Mouse (Mus musculus): ENCODE results near the gene 1700020D05Rik. TPM values are rescaled to one million over a fixed set of nuclear protein-coding genes. Genes with fewer than 3 reads are reported as not detected.

1700020D05Rik gene
- polyA plus RNA-seq, 2 experiments: 0.81 TPM; not detected in 1

DNA sequence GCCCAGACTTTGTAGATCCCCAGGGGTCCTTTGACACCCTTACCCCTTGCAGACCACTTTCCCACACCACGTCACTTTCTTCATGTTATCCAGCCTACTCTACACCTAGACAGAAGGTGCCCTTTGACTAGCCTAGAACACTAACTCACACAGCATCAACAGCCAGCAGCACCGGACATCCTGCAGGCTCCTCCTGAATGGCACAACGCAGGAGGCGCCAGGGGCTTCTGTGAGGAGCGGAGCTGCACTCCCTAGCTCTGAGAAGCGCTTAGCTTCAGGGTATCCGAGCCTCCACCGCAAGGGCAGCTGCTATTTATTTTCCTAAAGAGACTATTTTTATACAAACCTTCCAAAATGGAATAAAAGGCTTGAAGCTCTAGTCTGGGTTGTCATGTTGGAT, 48.0 kb downstream of the 1700020D05Rik start:
- Histone ChIP-seq H3K27ac (no peak overlapping the region), H3K4me3 (ENCODE audit: insufficient read depth in 1 of 2, low read depth in 2 of 2, low read length in 2 of 2) (no peak overlapping the region), H3K36me3 (replicated peaks; ENCODE audit: control insufficient read depth, insufficient read depth, low read depth) (no peaks in the 10 kb centered on the region), H3K27me3 (ENCODE audit: control insufficient read depth, insufficient read depth, low read length) (no peaks in the 10 kb centered on the region), H3K9me3 (ENCODE audit: control insufficient read depth, low read length) (no peaks in the 10 kb centered on the region), H3K9ac (replicated peaks) (no peak overlapping the region), H3K4me2 (ENCODE audit: low read depth) (peak overlapping the region; percentile 77), H3K4me1 (replicated peaks; ENCODE audit: control insufficient read depth in 2 of 2, insufficient read depth in 2 of 2, low read length in 1 of 2) (peaks cover 14 to 19% of the 10 kb centered on the region in 2 experiments)
- WGBS (ENCODE audit: insufficient replicate concordance): 61% methylated on average over 8 of the region's 8 CpGs
- ATAC-seq (ENCODE audit: insufficient read depth) (no peak), DNase-seq (ENCODE audit: low read depth in 3 of 3, low spot score in 3 of 3) (no peak)
- no peak for TF ChIP-seq EP300 (IDR thresholded peaks at IDR 0.05; ENCODE audit: low read depth)
- no peak for TF ChIP-seq CTCF (IDR thresholded peaks at IDR 0.05; ENCODE audit: low read depth)

DNA sequence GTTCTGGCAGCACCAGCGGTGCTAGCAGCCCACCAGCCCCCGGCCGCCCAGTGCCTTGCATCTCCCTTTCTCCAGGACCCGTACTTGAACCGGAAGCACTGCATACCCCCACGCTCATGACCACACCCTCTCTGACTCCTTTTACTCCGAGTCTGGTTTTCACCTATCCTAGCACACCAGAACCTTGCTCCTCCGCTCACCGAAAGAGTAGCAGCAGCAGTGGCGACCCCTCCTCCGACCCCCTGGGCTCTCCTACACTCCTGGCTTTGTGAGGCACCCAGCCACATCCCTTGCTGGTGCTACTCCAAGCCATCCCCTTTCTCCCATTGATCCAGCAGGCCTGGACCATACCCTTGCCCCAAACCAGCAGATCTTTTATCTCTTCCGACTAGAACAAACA, 48.5 kb downstream of the 1700020D05Rik start:
- Histone ChIP-seq H3K4me2 (ENCODE audit: low read depth) (no peak overlapping the region; the same call in 1 of the 2 replicates), H3K27me3 (ENCODE audit: control insufficient read depth, insufficient read depth, low read length) (peaks cover 4% of the 10 kb centered on the region; the same call in 1 of the 2 replicates), H3K9ac (replicated peaks) (no peak overlapping the region), H3K9me3 (ENCODE audit: control insufficient read depth, low read length) (no peaks in the 10 kb centered on the region), H3K27ac (no peak overlapping the region), H3K4me3 (ENCODE audit: insufficient read depth in 1 of 2, low read depth in 2 of 2, low read length in 2 of 2) (no peak overlapping the region), H3K36me3 (replicated peaks; ENCODE audit: control insufficient read depth, insufficient read depth, low read depth) (no peaks in the 10 kb centered on the region), H3K4me1 (replicated peaks; ENCODE audit: control insufficient read depth in 2 of 2, insufficient read depth in 2 of 2, low read length in 1 of 2) (peaks cover 12 to 19% of the 10 kb centered on the region in 2 experiments)
- 81% methylated on average over 12 of the region's 12 CpGs for WGBS (ENCODE audit: insufficient replicate concordance)
- TF ChIP-seq CTCF (IDR thresholded peaks at IDR 0.05; ENCODE audit: low read depth): no peak
- TF ChIP-seq EP300 (IDR thresholded peaks at IDR 0.05; ENCODE audit: low read depth): no peak
- no peak for ATAC-seq (ENCODE audit: insufficient read depth)
- no peak for DNase-seq (ENCODE audit: low read depth in 3 of 3, low spot score in 3 of 3)

Other genes with a start within 250 kb of the 1700020D05Rik start
Only the 30 nearest of the 31 such genes appear.
- 8.3 and 10.5 TPM in 2 replicates for gene Pacs1, start 230.7 kb downstream of the 1700020D05Rik start, polyA plus RNA-seq (2012; rRNA removed)
- gene Pacs1, start 230.7 kb downstream of the 1700020D05Rik start, polyA plus RNA-seq (2014; fragmentation: Nextera tagmentation; extraction: Ambion mirVana): 8.2 and 9.9 TPM in 2 replicates
- 45.0 and 52.5 TPM in 2 replicates for gene Sf3b2, start 208.3 kb downstream of the 1700020D05Rik start, polyA plus RNA-seq (2012; rRNA removed)
- 98.4 and 116 TPM in 2 replicates for gene Sf3b2, start 208.3 kb downstream of the 1700020D05Rik start, polyA plus RNA-seq (2014; fragmentation: Nextera tagmentation; extraction: Ambion mirVana)
- gene Gal3st3, start 205.5 kb downstream of the 1700020D05Rik start, polyA plus RNA-seq (2012; rRNA removed): 0.03 and 0.08 TPM in 2 replicates
- 0.04 TPM in 1 of 2 replicates, not detected in the other for gene Gal3st3, start 205.5 kb downstream of the 1700020D05Rik start, polyA plus RNA-seq (2014; fragmentation: Nextera tagmentation; extraction: Ambion mirVana)
- not detected in 2 replicates for gene Catsper1, start 168.0 kb downstream of the 1700020D05Rik start, polyA plus RNA-seq (2012; rRNA removed)
- gene Catsper1, start 168.0 kb downstream of the 1700020D05Rik start, polyA plus RNA-seq (2014; fragmentation: Nextera tagmentation; extraction: Ambion mirVana): not detected in 2 replicates
- 0.01 and 0.06 TPM in 2 replicates for gene Cst6, start 154.2 kb downstream of the 1700020D05Rik start, polyA plus RNA-seq (2012; rRNA removed)
- 0.43 TPM in 1 of 2 replicates, not detected in the other for gene Cst6, start 154.2 kb downstream of the 1700020D05Rik start, polyA plus RNA-seq (2014; fragmentation: Nextera tagmentation; extraction: Ambion mirVana)
- 18.4 and 22.0 TPM in 2 replicates for gene Eif1ad, start 137.0 kb downstream of the 1700020D05Rik start, polyA plus RNA-seq (2012; rRNA removed)
- 22.9 and 24.3 TPM in 2 replicates for gene Eif1ad, start 137.0 kb downstream of the 1700020D05Rik start, polyA plus RNA-seq (2014; fragmentation: Nextera tagmentation; extraction: Ambion mirVana)
- 116 and 125 TPM in 2 replicates for gene Banf1, start 136.6 kb downstream of the 1700020D05Rik start, polyA plus RNA-seq (2012; rRNA removed)
- gene Banf1, start 136.6 kb downstream of the 1700020D05Rik start, polyA plus RNA-seq (2014; fragmentation: Nextera tagmentation; extraction: Ambion mirVana): 263 and 278 TPM in 2 replicates
- gene Sart1, start 115.1 kb downstream of the 1700020D05Rik start, polyA plus RNA-seq (2012; rRNA removed): 13.1 and 21.7 TPM in 2 replicates
- 24.1 and 26.6 TPM in 2 replicates for gene Sart1, start 115.1 kb downstream of the 1700020D05Rik start, polyA plus RNA-seq (2014; fragmentation: Nextera tagmentation; extraction: Ambion mirVana)
- gene Tsga10ip, start 101.3 kb downstream of the 1700020D05Rik start, polyA plus RNA-seq (2012; rRNA removed): not detected in 2 replicates
- 0.09 TPM in 1 of 2 replicates, not detected in the other for gene Tsga10ip, start 101.3 kb downstream of the 1700020D05Rik start, polyA plus RNA-seq (2014; fragmentation: Nextera tagmentation; extraction: Ambion mirVana)
- 38.6 and 64.0 TPM in 2 replicates for gene Drap1, start 78.8 kb downstream of the 1700020D05Rik start, polyA plus RNA-seq (2012; rRNA removed)
- 58.5 and 58.9 TPM in 2 replicates for gene Drap1, start 78.8 kb downstream of the 1700020D05Rik start, polyA plus RNA-seq (2014; fragmentation: Nextera tagmentation; extraction: Ambion mirVana)
- 16.7 and 19.9 TPM in 2 replicates for gene AI837181, start 78.6 kb downstream of the 1700020D05Rik start, polyA plus RNA-seq (2012; rRNA removed)
- gene AI837181, start 78.6 kb downstream of the 1700020D05Rik start, polyA plus RNA-seq (2014; fragmentation: Nextera tagmentation; extraction: Ambion mirVana): 10.7 and 11.9 TPM in 2 replicates
- 0.02 TPM in 1 of 2 replicates, not detected in the other for gene Fosl1, start 56.2 kb downstream of the 1700020D05Rik start, polyA plus RNA-seq (2012; rRNA removed)
- gene Fosl1, start 56.2 kb downstream of the 1700020D05Rik start, polyA plus RNA-seq (2014; fragmentation: Nextera tagmentation; extraction: Ambion mirVana): not detected in 2 replicates
- gene Ccdc85b, start 45.9 kb downstream of the 1700020D05Rik start, polyA plus RNA-seq (2012; rRNA removed): 1.00 and 1.4 TPM in 2 replicates
- gene Ccdc85b, start 45.9 kb downstream of the 1700020D05Rik start, polyA plus RNA-seq (2014; fragmentation: Nextera tagmentation; extraction: Ambion mirVana): 1.0 and 1.2 TPM in 2 replicates
- 19.1 and 22.9 TPM in 2 replicates for gene Fibp, start 43.2 kb downstream of the 1700020D05Rik start, polyA plus RNA-seq (2012; rRNA removed)
- 20.8 and 30.6 TPM in 2 replicates for gene Fibp, start 43.2 kb downstream of the 1700020D05Rik start, polyA plus RNA-seq (2014; fragmentation: Nextera tagmentation; extraction: Ambion mirVana)
- gene Ctsw, start 35.3 kb downstream of the 1700020D05Rik start, polyA plus RNA-seq (2012; rRNA removed): 0.27 and 0.37 TPM in 2 replicates
- 0.21 and 0.25 TPM in 2 replicates for gene Ctsw, start 35.3 kb downstream of the 1700020D05Rik start, polyA plus RNA-seq (2014; fragmentation: Nextera tagmentation; extraction: Ambion mirVana)
- 11.4 and 17.5 TPM in 2 replicates for gene Efemp2, start 29.8 kb downstream of the 1700020D05Rik start, polyA plus RNA-seq (2012; rRNA removed)
- gene Efemp2, start 29.8 kb downstream of the 1700020D05Rik start, polyA plus RNA-seq (2014; fragmentation: Nextera tagmentation; extraction: Ambion mirVana): 11.4 and 11.6 TPM in 2 replicates
- 11.3 and 11.4 TPM in 2 replicates for gene Mus81, start 15.4 kb downstream of the 1700020D05Rik start, polyA plus RNA-seq (2012; rRNA removed)
- gene Mus81, start 15.4 kb downstream of the 1700020D05Rik start, polyA plus RNA-seq (2014; fragmentation: Nextera tagmentation; extraction: Ambion mirVana): 13.8 and 15.6 TPM in 2 replicates
- 432 and 443 TPM in 2 replicates for gene Cfl1, start 13.3 kb downstream of the 1700020D05Rik start, polyA plus RNA-seq (2012; rRNA removed)
- gene Cfl1, start 13.3 kb downstream of the 1700020D05Rik start, polyA plus RNA-seq (2014; fragmentation: Nextera tagmentation; extraction: Ambion mirVana): 1,304 and 1,332 TPM in 2 replicates
- gene Snx32, start 6.8 kb upstream of the 1700020D05Rik start, polyA plus RNA-seq (2012; rRNA removed): 9.0 and 9.3 TPM in 2 replicates
- 4.7 and 5.5 TPM in 2 replicates for gene Snx32, start 6.8 kb upstream of the 1700020D05Rik start, polyA plus RNA-seq (2014; fragmentation: Nextera tagmentation; extraction: Ambion mirVana)
- 0.01 and 0.02 TPM in 2 replicates for gene Ovol1, start 56.9 kb upstream of the 1700020D05Rik start, polyA plus RNA-seq (2012; rRNA removed)
- gene Ovol1, start 56.9 kb upstream of the 1700020D05Rik start, polyA plus RNA-seq (2014; fragmentation: Nextera tagmentation; extraction: Ambion mirVana): not detected in 2 replicates
- gene Ap5b1, start 64.2 kb upstream of the 1700020D05Rik start, polyA plus RNA-seq (2012; rRNA removed): 1.3 and 1.5 TPM in 2 replicates
- gene Ap5b1, start 64.2 kb upstream of the 1700020D05Rik start, polyA plus RNA-seq (2014; fragmentation: Nextera tagmentation; extraction: Ambion mirVana): 1.4 and 1.8 TPM in 2 replicates
- gene Rnaseh2c, start 98.1 kb upstream of the 1700020D05Rik start, polyA plus RNA-seq (2012; rRNA removed): 69.9 and 87.7 TPM in 2 replicates
- gene Rnaseh2c, start 98.1 kb upstream of the 1700020D05Rik start, polyA plus RNA-seq (2014; fragmentation: Nextera tagmentation; extraction: Ambion mirVana): 115 and 129 TPM in 2 replicates
- gene Kat5, start 106.5 kb upstream of the 1700020D05Rik start, polyA plus RNA-seq (2012; rRNA removed): 21.0 and 25.6 TPM in 2 replicates
- gene Kat5, start 106.5 kb upstream of the 1700020D05Rik start, polyA plus RNA-seq (2014; fragmentation: Nextera tagmentation; extraction: Ambion mirVana): 8.5 and 10.0 TPM in 2 replicates
- gene Rela, start 133.7 kb upstream of the 1700020D05Rik start, polyA plus RNA-seq (2012; rRNA removed): 14.8 and 19.9 TPM in 2 replicates
- gene Rela, start 133.7 kb upstream of the 1700020D05Rik start, polyA plus RNA-seq (2014; fragmentation: Nextera tagmentation; extraction: Ambion mirVana): 18.9 and 21.9 TPM in 2 replicates
- gene Sipa1, start 159.9 kb upstream of the 1700020D05Rik start, polyA plus RNA-seq (2012; rRNA removed): 27.5 and 33.2 TPM in 2 replicates
- gene Sipa1, start 159.9 kb upstream of the 1700020D05Rik start, polyA plus RNA-seq (2014; fragmentation: Nextera tagmentation; extraction: Ambion mirVana): 14.3 and 18.9 TPM in 2 replicates
- gene Map3k11, start 185.0 kb upstream of the 1700020D05Rik start, polyA plus RNA-seq (2012; rRNA removed): 13.7 and 14.5 TPM in 2 replicates
- gene Map3k11, start 185.0 kb upstream of the 1700020D05Rik start, polyA plus RNA-seq (2014; fragmentation: Nextera tagmentation; extraction: Ambion mirVana): 9.1 and 10.8 TPM in 2 replicates
- 19.8 and 25.9 TPM in 2 replicates for gene Pcnx3, start 185.1 kb upstream of the 1700020D05Rik start, polyA plus RNA-seq (2012; rRNA removed)
- gene Pcnx3, start 185.1 kb upstream of the 1700020D05Rik start, polyA plus RNA-seq (2014; fragmentation: Nextera tagmentation; extraction: Ambion mirVana): 9.1 and 9.8 TPM in 2 replicates
- 0.04 TPM in 1 of 2 replicates, not detected in the other for gene Kcnk7, start 200.6 kb upstream of the 1700020D05Rik start, polyA plus RNA-seq (2012; rRNA removed)
- gene Kcnk7, start 200.6 kb upstream of the 1700020D05Rik start, polyA plus RNA-seq (2014; fragmentation: Nextera tagmentation; extraction: Ambion mirVana): 0.17 and 0.27 TPM in 2 replicates
- 70.8 and 95.5 TPM in 2 replicates for gene Ehbp1l1, start 222.5 kb upstream of the 1700020D05Rik start, polyA plus RNA-seq (2012; rRNA removed)
- gene Ehbp1l1, start 222.5 kb upstream of the 1700020D05Rik start, polyA plus RNA-seq (2014; fragmentation: Nextera tagmentation; extraction: Ambion mirVana): 66.0 and 76.7 TPM in 2 replicates
- 44.0 and 50.9 TPM in 2 replicates for gene Fam89b, start 225.9 kb upstream of the 1700020D05Rik start, polyA plus RNA-seq (2012; rRNA removed)
- 40.6 and 41.0 TPM in 2 replicates for gene Fam89b, start 225.9 kb upstream of the 1700020D05Rik start, polyA plus RNA-seq (2014; fragmentation: Nextera tagmentation; extraction: Ambion mirVana)